Mouse (Mus musculus) spleen, adult 2 months (tissue): ENCODE measurements around the gene CK137956.

Experiments used
- CTCF ChIP-seq: fragments of 200-500 bp; IDR thresholded peaks from 2 replicates; pipeline ENCODE4 v1.5.1; 2011; ENCODE audit warnings: mild to moderate bottlenecking, inconsistent platforms; ENCODE audit not compliant: insufficient read depth, insufficient read length, insufficient replicate concordance; ENCODE audit errors: extremely low read depth
- POLR2A ChIP-seq: fragments of 200-500 bp; IDR thresholded peaks from 2 replicates; pipeline ENCODE4 v1.6.1; 2011; ENCODE audit warnings: low read depth, low read length, inconsistent platforms

GRCm38 (mm10) chr4:127970018-127970421 lies 731 bp downstream of the CK137956 start:
- no peak for TF ChIP-seq POLR2A
- no peak for TF ChIP-seq CTCF
